Mouse (Mus musculus): ENCODE measurements around the gene Disp1. TPM values are rescaled to one million over a fixed set of nuclear protein-coding genes. Genes with fewer than 3 reads are reported as not detected.

Gene Disp1
- total RNA-seq, 2 experiments from 2014 or later, result 14.9 to 17.0 TPM

- no peak for DNase-seq
Measured at GRCm38 (mm10) chr1:183084085-183085050, 137.0 kb downstream of the Disp1 start.

- no peak for DNase-seq
Measured at GRCm38 (mm10) chr1:183082436-183082835, 138.9 kb downstream of the Disp1 start.

- no peak for DNase-seq
Measured at GRCm38 (mm10) chr1:183081126-183081525, 140.2 kb downstream of the Disp1 start.

- DNase-seq, result no peak
Measured at GRCm38 (mm10) chr1:183075121-183075822, 146.1 kb downstream of the Disp1 start.

- peak; percentile 23 to 38 for DNase-seq
Measured at GRCm38 (mm10) chr1:183072263-183073050, 148.9 kb downstream of the Disp1 start.

- no peak for DNase-seq
Measured at GRCm38 (mm10) chr1:183069954-183070649, 151.2 kb downstream of the Disp1 start.

GRCm38 (mm10) chr1:183067807-183068206, 153.5 kb downstream of the Disp1 start:
- no peak for DNase-seq

- peak; percentile 55 to 58 for DNase-seq
Measured at GRCm38 (mm10) chr1:183066981-183067380, 154.3 kb downstream of the Disp1 start.

GRCm38 (mm10) chr1:183060611-183061010, 160.7 kb downstream of the Disp1 start:
- no peak for DNase-seq

GRCm38 (mm10) chr1:183056289-183056655, 165.1 kb downstream of the Disp1 start:
- DNase-seq, result no peak

- peak; percentile 58 to 67 for DNase-seq
Measured at GRCm38 (mm10) chr1:183055608-183056288, 165.6 kb downstream of the Disp1 start.

GRCm38 (mm10) chr1:183052663-183053062, 168.7 kb downstream of the Disp1 start:
- no peak for DNase-seq

- DNase-seq, result no peak
Measured at GRCm38 (mm10) chr1:183049295-183049694, 172.0 kb downstream of the Disp1 start.

GRCm38 (mm10) chr1:183047913-183048523, 173.3 kb downstream of the Disp1 start:
- no peak for DNase-seq

- peak; percentile 66 to 71 for DNase-seq
Measured at GRCm38 (mm10) chr1:183047191-183047912, 174.0 kb downstream of the Disp1 start.

- DNase-seq, result no peak
Measured at GRCm38 (mm10) chr1:183046081-183046480, 175.2 kb downstream of the Disp1 start.

GRCm38 (mm10) chr1:183043161-183043812, 178.0 kb downstream of the Disp1 start:
- no peak for DNase-seq

- DNase-seq, result no peak
Measured at GRCm38 (mm10) chr1:183041703-183042102, 179.6 kb downstream of the Disp1 start.

GRCm38 (mm10) chr1:183040847-183041382, 180.4 kb downstream of the Disp1 start:
- DNase-seq, result peak; percentile 69 to 75

Data from adrenal gland, postnatal 36 days (tissue).